Mouse (Mus musculus) CH12.LX (cell line): ENCODE measurements at regions not wholly inside any gene's neighbourhood (a gene's known extent, or its start where the extent isn't known, plus 50 kb on each side); places are given as distances from the start of the nearest gene placed in this dataset.

Experiments used
- DNase-seq: peaks from one replicate; pipeline ENCODE4 v3.0.0-alpha.2; 2013; ENCODE audit errors: extremely low read depth
- H3K27ac ChIP-seq: 2 replicates; pipeline ENCODE4 v1.5.1; 2012; ENCODE audit warnings: low read depth, mild to moderate bottlenecking, control low read depth, moderate library complexity; ENCODE audit not compliant: insufficient read depth
- H3K27me3 ChIP-seq: replicated peaks from 2 replicates; pipeline ENCODE3; 2012; ENCODE audit warnings: inconsistent platforms
- H3K36me3 ChIP-seq, 2 experiments: replicated peaks in 1 of 2; 2 replicates each; pipeline versions ENCODE3 to v1.6.1; 2012; ENCODE audit warnings: inconsistent platforms in 1 of 2, low read length in 1 of 2, mild to moderate bottlenecking in 1 of 2, mixed read lengths in 1 of 2, moderate library complexity in 1 of 2; ENCODE audit not compliant: control insufficient read depth in 1 of 2, insufficient read depth in 1 of 2
- H3K4me1 ChIP-seq, 2 experiments: 2 replicates each; pipeline ENCODE4 v1.6.1; 2012; ENCODE audit warnings: inconsistent platforms in 1 of 2, moderate library complexity in 1 of 2; ENCODE audit not compliant: insufficient read depth in 2 of 2, control insufficient read depth in 1 of 2
- H3K4me2 ChIP-seq: 2 replicates; pipeline ENCODE4 v1.6.1; 2012; ENCODE audit warnings: low read depth, mild to moderate bottlenecking, control low read depth; ENCODE audit not compliant: poor library complexity, insufficient read depth, severe bottlenecking
- H3K4me3 ChIP-seq, 3 experiments: fragments of 150-350 bp in 1 of 3; sonication (generic) in 1 of 3; replicated peaks in 1 of 3; 2 replicates each; pipeline versions ENCODE3 to v1.5.1; 2011 to 2012; ENCODE audit warnings: low read depth in 2 of 3, low read length in 2 of 3, mild to moderate bottlenecking in 2 of 3, moderate library complexity in 2 of 3, control low read depth in 1 of 3, improper control_type of control experiment in 1 of 3, inconsistent platforms in 1 of 3, mixed read lengths in 1 of 3; ENCODE audit not compliant: poor library complexity in 1 of 3
- H3K79me2 ChIP-seq: replicated peaks from 2 replicates; pipeline ENCODE4 v1.6.1; 2012; ENCODE audit warnings: mild to moderate bottlenecking, moderate library complexity; ENCODE audit not compliant: control insufficient read depth, poor library complexity, insufficient read depth, severe bottlenecking; ENCODE audit errors: extremely low read depth
- H3K9ac ChIP-seq: 2 replicates; pipeline ENCODE4 v1.6.1; 2012; ENCODE audit warnings: low read depth, mild to moderate bottlenecking, control low read depth, moderate library complexity; ENCODE audit not compliant: insufficient read depth
- H3K9me3 ChIP-seq: replicated peaks from 2 replicates; pipeline ENCODE3; 2012; ENCODE audit warnings: low read length, inconsistent platforms, mixed read lengths
- CHD2 ChIP-seq: IDR thresholded peaks from 2 replicates; pipeline ENCODE4 v1.6.1; 2011; ENCODE audit warnings: low read length, improper control_type of control experiment
- CTCF ChIP-seq, 2 experiments: IDR thresholded peaks in 1 of 2; conservative IDR thresholded peaks in 1 of 2; 2 replicates each; pipeline ENCODE4 v1.5.1; 2011 to 2012; ENCODE audit warnings: low read depth in 2 of 2, low read length in 2 of 2, improper control_type of control experiment in 1 of 2, inconsistent platforms in 1 of 2, mild to moderate bottlenecking in 1 of 2, moderate library complexity in 1 of 2
- E2F4 ChIP-seq: IDR thresholded peaks from 2 replicates; pipeline ENCODE4 v1.6.1; 2011; ENCODE audit warnings: low read depth, low read length, improper control_type of control experiment; ENCODE audit not compliant: insufficient replicate concordance
- ETS1 ChIP-seq: conservative IDR thresholded peaks from 2 replicates; pipeline ENCODE4 v1.6.1; 2012; ENCODE audit warnings: low read depth, mild to moderate bottlenecking, inconsistent platforms, low read length, improper control_type of control experiment, moderate library complexity
- HCFC1 ChIP-seq: IDR thresholded peaks from 2 replicates; pipeline ENCODE4 v1.6.1; 2012; ENCODE audit warnings: low read depth, mild to moderate bottlenecking, inconsistent platforms, low read length, improper control_type of control experiment
- IRF4 ChIP-seq: IDR thresholded peaks from 2 replicates; pipeline ENCODE4 v1.6.1; 2014; ENCODE audit warnings: low read depth, mild to moderate bottlenecking, inconsistent platforms, low read length, improper control_type of control experiment
- JUN ChIP-seq: IDR thresholded peaks from 2 replicates; pipeline ENCODE4 v1.6.1; 2011; ENCODE audit warnings: low read depth, mild to moderate bottlenecking, low read length, improper control_type of control experiment, moderate library complexity; ENCODE audit not compliant: insufficient read depth
- JUND ChIP-seq: conservative IDR thresholded peaks from 2 replicates; pipeline ENCODE4 v1.6.1; 2011; ENCODE audit warnings: low read depth, low read length, improper control_type of control experiment
- MAFK ChIP-seq: IDR thresholded peaks from 2 replicates; pipeline ENCODE4 v1.6.1; 2011; ENCODE audit warnings: low read length, improper control_type of control experiment; ENCODE audit not compliant: insufficient replicate concordance
- MAZ ChIP-seq: IDR thresholded peaks from 2 replicates; pipeline ENCODE4 v1.6.1; 2012; ENCODE audit warnings: low read depth, mild to moderate bottlenecking, inconsistent platforms, low read length, improper control_type of control experiment, moderate library complexity
- MXI1 ChIP-seq: IDR thresholded peaks from 2 replicates; pipeline ENCODE4 v1.6.1; 2011; ENCODE audit warnings: mild to moderate bottlenecking, low read depth, low read length, improper control_type of control experiment
- POLR2AphosphoS2 ChIP-seq: IDR thresholded peaks from 2 replicates; pipeline ENCODE4 v1.6.1; 2011; ENCODE audit warnings: low read depth, low read length, improper control_type of control experiment
- RAD21 ChIP-seq: IDR thresholded peaks from 2 replicates; pipeline ENCODE4 v1.6.1; 2011; ENCODE audit warnings: low read depth, mild to moderate bottlenecking, low read length, improper control_type of control experiment, moderate library complexity
- RCOR1 ChIP-seq: conservative IDR thresholded peaks from 2 replicates; pipeline ENCODE4 v1.6.1; 2012; ENCODE audit warnings: low read depth, mild to moderate bottlenecking, inconsistent platforms, low read length, improper control_type of control experiment
- SIN3A ChIP-seq: IDR thresholded peaks from 2 replicates; pipeline ENCODE4 v1.6.1; 2012; ENCODE audit warnings: low read length, improper control_type of control experiment, inconsistent platforms
- SMC3 ChIP-seq: IDR thresholded peaks from 2 replicates; pipeline ENCODE4 v1.6.1; 2011; ENCODE audit warnings: low read depth, low read length, improper control_type of control experiment
- UBTF ChIP-seq: IDR thresholded peaks from 2 replicates; pipeline ENCODE4 v1.6.1; 2012; ENCODE audit warnings: low read depth, mild to moderate bottlenecking, inconsistent platforms, low read length, improper control_type of control experiment, moderate library complexity
- dilution Hi-C: fragments of 300-500 bp; cut with MboI; formaldehyde crosslinking; loops from 2 replicates; pipeline ENCODE4 v1.14.3; 2020; ENCODE audit warnings: low sequenced_read_pairs; ENCODE audit not compliant: extremely low pct_unique_long_range_greater_than_20kb, extremely low pct_ligation_motif_present
- in situ Hi-C: fragments of 300-500 bp; cut with MboI; formaldehyde crosslinking; loops from 3 replicates; pipeline ENCODE4 v1.14.3; 2019; ENCODE audit warnings: low sequenced_read_pairs, low pct_ligation_motif_present, low pct_unique_long_range_greater_than_20kb, mixed read lengths

- Histone ChIP-seq H3K9me3 (peaks cover 37% of the 10 kb centered on the region), H3K4me2 (no peak overlapping the region), H3K4me1 (no peaks in the 10 kb centered on the region), H3K36me3 (no peaks in the 10 kb centered on the region), H3K4me3 (no peak overlapping the region), H3K79me2 (no peaks in the 10 kb centered on the region), H3K27me3 (no peaks in the 10 kb centered on the region), H3K27ac (no peak overlapping the region)
- in situ Hi-C loops (no loop called here), dilution Hi-C loops (no loop called here)
- DNase-seq = no peak
- TF ChIP-seq MAZ (no peak), CTCF (conservative IDR thresholded peaks at IDR 0.05 in 1 of 2, IDR thresholded peaks at IDR 0.05 in 1 of 2; ENCODE audit: low read depth in 2 of 2, low read length in 2 of 2) (no peak), POLR2AphosphoS2 (no peak), SMC3 (no peak), UBTF (no peak), MXI1 (no peak), ETS1 (no peak), RAD21 (no peak), SIN3A (no peak), JUND (no peak), E2F4 (no peak), IRF4 (no peak), RCOR1 (no peak), CHD2 (no peak), HCFC1 (no peak)
- TF ChIP-seq, all 38 proteins: peak for 0
- no peak overlapping the region for H3K9ac ChIP-seq
Measured at GRCm38 (mm10) chr1:42012911-42013310, 682.7 kb upstream of the Pou3f3 start.

- in situ Hi-C loops = no loop called here
Measured at GRCm38 (mm10) chr1:42018966-42019365, 676.6 kb upstream of the Pou3f3 start.

More at GRCm38 (mm10) chr1:42018966-42019365, 676.6 kb upstream of the Pou3f3 start:
- Histone ChIP-seq H3K4me2 (no peak overlapping the region), H3K4me1 (no peaks in the 10 kb centered on the region), H3K27ac (no peak overlapping the region), H3K36me3 (no peaks in the 10 kb centered on the region), H3K79me2 (no peaks in the 10 kb centered on the region), H3K9ac (no peak overlapping the region), H3K4me3 (no peak overlapping the region), H3K27me3 (no peaks in the 10 kb centered on the region), H3K9me3 (peaks cover 21% of the 10 kb centered on the region)
- DNase-seq = no peak
- dilution Hi-C loops = no loop called here
- no peak for TF ChIP-seq HCFC1
- no peak for TF ChIP-seq CTCF (conservative IDR thresholded peaks at IDR 0.05 in 1 of 2, IDR thresholded peaks at IDR 0.05 in 1 of 2; ENCODE audit: low read depth in 2 of 2, low read length in 2 of 2)
- TF ChIP-seq JUN = no peak
- no peak for TF ChIP-seq MAFK
- no peak for TF ChIP-seq MAZ
- no peak for TF ChIP-seq RCOR1
- no peak for TF ChIP-seq SIN3A
